Mouse (Mus musculus) heart, embryonic 16.5 days (tissue): ENCODE results near the gene Commd6. TPM values are rescaled to one million over a fixed set of nuclear protein-coding genes. Genes with fewer than 3 reads are reported as not detected.
A peak's percentile ranks its signal among the peaks of the same experiment; 100 is the strongest.

ENCODE experiments used
- ATAC-seq: fragments of 200-750 bp; cut with Nextera tagmentation; replicated peaks from 2 replicates; pipeline ENCODE4 v1.8.0; 2017; ENCODE audit warnings: moderate number of reproducible peaks; ENCODE audit not compliant: insufficient read depth, low FRiP score; ENCODE audit errors: extremely low read depth
- H3K27ac ChIP-seq: fragments of 300-500 bp; sonication (generic); 2 replicates; pipeline ENCODE4 v1.5.1; 2014; ENCODE audit warnings: mild to moderate bottlenecking, low read length, control low read depth, moderate library complexity
- H3K27me3 ChIP-seq: fragments of 300-500 bp; sonication (generic); 2 replicates; pipeline ENCODE4 v1.6.1; 2014; ENCODE audit warnings: low read length, mixed read lengths; ENCODE audit not compliant: control insufficient read depth, insufficient read depth
- H3K36me3 ChIP-seq: fragments of 300-500 bp; sonication (generic); 2 replicates; pipeline ENCODE4 v1.6.1; 2014; ENCODE audit not compliant: control insufficient read depth, insufficient read depth
- H3K4me1 ChIP-seq: fragments of 300-500 bp; sonication (generic); 2 replicates; pipeline ENCODE4 v1.6.1; 2014; ENCODE audit warnings: low read length, mixed read lengths; ENCODE audit not compliant: control insufficient read depth, insufficient read depth
- H3K4me2 ChIP-seq: fragments of 300-500 bp; sonication (generic); 2 replicates; pipeline ENCODE4 v1.6.1; 2014; ENCODE audit warnings: low read depth, mild to moderate bottlenecking, control low read depth, low read length
- H3K4me3 ChIP-seq: fragments of 300-500 bp; sonication (generic); 2 replicates; pipeline ENCODE4 v1.5.1; 2014; ENCODE audit warnings: mild to moderate bottlenecking, control low read depth, low read length
- H3K9ac ChIP-seq: fragments of 300-500 bp; sonication (generic); 2 replicates; pipeline ENCODE4 v1.6.1; 2014; ENCODE audit warnings: low read length, control low read depth
- H3K9me3 ChIP-seq: fragments of 300-500 bp; sonication (generic); replicated peaks from 2 replicates; pipeline ENCODE4 v1.6.1; 2016; ENCODE audit warnings: low read length; ENCODE audit not compliant: control insufficient read depth
- WGBS: fragments of 180-500 bp; shearing (Covaris S2); extraction: QIAGEN DNeasy Blood & Tissue Kit; methylation state at CpG from one replicate; pipeline ENCODE4 v1.1.7; 2014; 5-methylcytosine and 5-hydroxymethylcytosine counted together
- polyA plus RNA-seq: library from polyadenylated mRNA; unstranded; fragments of >200 nt; fragmentation: Nextera tagmentation; extraction: Ambion mirVana; gene quantifications from 2 replicates; pipeline ENCODE4 v1.2.1, GENCODE M21; 2015

Commd6 gene
- polyA plus RNA-seq, 1 experiment from 2014 or later, result 75.3 TPM

DNA sequence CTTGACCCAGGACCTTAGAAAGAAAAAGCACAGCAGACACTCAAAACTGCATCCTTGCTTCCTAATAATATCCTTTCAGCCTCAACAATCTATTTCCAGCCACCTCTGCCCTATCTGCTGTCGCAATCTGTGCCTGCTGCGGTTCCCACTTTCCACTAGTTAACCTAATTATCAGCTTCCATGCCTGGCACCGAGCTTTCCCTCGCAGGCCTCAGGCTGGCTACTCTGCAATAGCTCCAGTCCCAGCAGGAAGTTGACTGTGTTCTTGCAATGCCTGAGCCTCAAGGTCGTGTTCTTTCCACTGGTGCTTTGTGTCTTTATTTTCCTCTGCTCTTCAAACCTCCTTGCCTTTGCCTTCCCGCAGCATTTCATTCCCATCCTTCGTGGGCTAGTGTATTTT lies 54.4 kb downstream of the Commd6 start:
- WGBS, result 42% methylated on average over 7 of the region's 7 CpGs
- Histone ChIP-seq H3K4me1 (peaks cover 30% of the 10 kb centered on the region), H3K27ac (peak overlapping the region; percentile 68), H3K36me3 (no peaks in the 10 kb centered on the region), H3K4me3 (no peak overlapping the region), H3K9me3 (no peaks in the 10 kb centered on the region), H3K4me2 (no peak overlapping the region), H3K9ac (peak overlapping the region; percentile 46; the same call in 1 of the 2 replicates), H3K27me3 (no peaks in the 10 kb centered on the region)
- no peak for ATAC-seq

Other genes with a start within 250 kb of the Commd6 start
- gene Tbc1d4, start 31.5 kb downstream of the Commd6 start, polyA plus RNA-seq, result 25.8 and 25.9 TPM in 2 replicates
- gene Uchl3, start 13.3 kb upstream of the Commd6 start, polyA plus RNA-seq, result 79.9 and 95.2 TPM in 2 replicates
- gene Gm9922, start 89.1 kb upstream of the Commd6 start, polyA plus RNA-seq, result 3.7 and 5.1 TPM in 2 replicates
- 267 and 272 TPM in 2 replicates for gene Lmo7, start 89.3 kb upstream of the Commd6 start, polyA plus RNA-seq